Mouse (Mus musculus) MN1 (cell line): ENCODE results near the gene Rsf1.

Experiments used
- DNase-seq: peaks from one replicate; pipeline ENCODE4 v3.0.0-alpha.2; 2016; ENCODE audit warnings: low spot score

The Rsf1 gene

GRCm38 (mm10) chr7:97579067-97579975 lies at the start of gene Rsf1, which contains the start of gene Aamdc:
TSS of gene Rsf1 (plus strand) at chr7:97579889.
TSS of gene Aamdc (minus strand) at chr7:97579497.
- DNase-seq: peak; percentile 96

GRCm38 (mm10) chr7:97535531-97535930 lies 44.2 kb upstream of the Rsf1 start:
- DNase-seq: no peak

- no peak for DNase-seq
Observed at GRCm38 (mm10) chr7:97536571-97536970, 43.1 kb upstream of the Rsf1 start.

GRCm38 (mm10) chr7:97546462-97546861 lies 33.2 kb upstream of the Rsf1 start:
- no peak for DNase-seq

GRCm38 (mm10) chr7:97549301-97549700 lies 30.4 kb upstream of the Rsf1 start:
- DNase-seq: no peak

GRCm38 (mm10) chr7:97550673-97551072 lies 29.0 kb upstream of the Rsf1 start:
- no peak for DNase-seq

GRCm38 (mm10) chr7:97563576-97563975 lies 16.1 kb upstream of the Rsf1 start:
- DNase-seq: no peak

- DNase-seq: no peak
Observed at GRCm38 (mm10) chr7:97569372-97569771, 10.3 kb upstream of the Rsf1 start.

GRCm38 (mm10) chr7:97570389-97570788 lies 9.3 kb upstream of the Rsf1 start:
- DNase-seq: no peak

GRCm38 (mm10) chr7:97578361-97579066 lies 1.2 kb upstream of the Rsf1 start:
- DNase-seq: peak; percentile 51

GRCm38 (mm10) chr7:97579976-97580842 lies 520 bp downstream of the Rsf1 start:
- DNase-seq: peak; percentile 58

GRCm38 (mm10) chr7:97580843-97581214 lies 1.1 kb downstream of the Rsf1 start:
- peak; percentile 88 for DNase-seq

- no peak for DNase-seq
Observed at GRCm38 (mm10) chr7:97588506-97588905, 8.8 kb downstream of the Rsf1 start.

- DNase-seq: peak; percentile 12
Observed at GRCm38 (mm10) chr7:97590488-97590887, 10.8 kb downstream of the Rsf1 start.

- DNase-seq: no peak
Observed at GRCm38 (mm10) chr7:97591336-97591735, 11.6 kb downstream of the Rsf1 start.

GRCm38 (mm10) chr7:97592396-97592795 lies 12.7 kb downstream of the Rsf1 start:
- DNase-seq: no peak

GRCm38 (mm10) chr7:97593535-97593934 lies 13.8 kb downstream of the Rsf1 start:
- DNase-seq: no peak

- DNase-seq: no peak
Observed at GRCm38 (mm10) chr7:97598548-97598947, 18.9 kb downstream of the Rsf1 start.

GRCm38 (mm10) chr7:97621346-97621745 lies 41.7 kb downstream of the Rsf1 start:
- DNase-seq: no peak

GRCm38 (mm10) chr7:97622676-97623075 lies 43.0 kb downstream of the Rsf1 start:
- no peak for DNase-seq

- no peak for DNase-seq
Observed at GRCm38 (mm10) chr7:97623402-97623801, 43.7 kb downstream of the Rsf1 start.

- DNase-seq: no peak
Observed at GRCm38 (mm10) chr7:97629351-97629750, 49.7 kb downstream of the Rsf1 start.
